Mouse (Mus musculus) hindbrain, embryonic 10.5 days (tissue): ENCODE results near the gene Ier5. TPM values are rescaled to one million over a fixed set of nuclear protein-coding genes. Genes with fewer than 3 reads are reported as not detected.

Source experiments
- DNase-seq: peaks from one replicate; pipeline ENCODE4 v3.0.0-alpha.2; 2017; ENCODE audit warnings: low spot score
- H3K27ac ChIP-seq: fragments of 300-500 bp; sonication (generic); 2 replicates; pipeline ENCODE4 v1.5.1; 2016; ENCODE audit warnings: mild to moderate bottlenecking, moderate library complexity
- H3K27me3 ChIP-seq: fragments of 300-500 bp; sonication (generic); 2 replicates; pipeline ENCODE4 v1.6.1; 2016; ENCODE audit warnings: mild to moderate bottlenecking; ENCODE audit not compliant: poor library complexity, insufficient read depth, severe bottlenecking
- H3K36me3 ChIP-seq: fragments of 300-500 bp; sonication (generic); 2 replicates; pipeline ENCODE4 v1.6.1; 2016; ENCODE audit warnings: mild to moderate bottlenecking, moderate library complexity
- H3K4me1 ChIP-seq: fragments of 300-500 bp; sonication (generic); replicated peaks from 2 replicates; pipeline ENCODE4 v1.6.1; 2016; ENCODE audit warnings: mild to moderate bottlenecking
- H3K4me3 ChIP-seq: fragments of 300-500 bp; sonication (generic); 2 replicates; pipeline ENCODE4 v1.5.1; 2016; ENCODE audit warnings: mild to moderate bottlenecking, moderate library complexity
- H3K9me3 ChIP-seq: fragments of 300-500 bp; sonication (generic); 2 replicates; pipeline ENCODE4 v1.6.1; 2016; ENCODE audit warnings: mild to moderate bottlenecking, moderate library complexity
- WGBS: fragments of 180-500 bp; shearing (Covaris S2); methylation state at CpG from one replicate; pipeline ENCODE4 v1.1.7; 2016; 5-methylcytosine and 5-hydroxymethylcytosine counted together
- polyA plus RNA-seq: library from polyadenylated mRNA; unstranded; fragments of >200 nt; fragmentation: Nextera tagmentation; extraction: Ambion mirVana; gene quantifications from 2 replicates; pipeline ENCODE4 v1.2.1, GENCODE M21; 2016

Gene Ier5
- polyA plus RNA-seq, 1 experiment from 2014 or later = 7.0 TPM

DNA sequence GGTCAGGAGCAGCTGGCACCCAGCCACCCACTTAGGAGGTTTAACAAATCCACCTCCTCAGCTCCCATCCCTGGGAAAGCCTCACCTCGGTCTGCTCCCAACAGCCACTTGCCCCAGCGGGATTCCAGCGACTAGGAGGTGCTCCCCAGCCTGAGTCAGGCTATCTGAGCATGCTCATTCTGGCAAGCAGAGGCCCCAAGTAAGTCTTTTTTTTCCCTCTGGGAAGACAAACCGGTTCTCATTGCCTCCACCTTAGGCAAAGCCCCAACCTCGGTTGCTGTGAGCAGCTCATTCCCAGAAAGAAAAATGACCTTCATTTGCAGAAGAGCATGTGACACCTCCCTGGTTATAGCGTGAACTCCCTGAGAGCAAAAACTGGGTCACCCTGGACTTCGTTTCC is 29.7 kb downstream of the Ier5 start:
- Histone ChIP-seq H3K27ac (no peak overlapping the region), H3K27me3 (peaks cover 26% of the 10 kb centered on the region), H3K9me3 (no peaks in the 10 kb centered on the region), H3K36me3 (no peaks in the 10 kb centered on the region), H3K4me3 (no peak overlapping the region), H3K4me1 (peaks cover 55% of the 10 kb centered on the region)
- 55% methylated on average over 7 of the region's 7 CpGs for WGBS
- no peak for DNase-seq

DNA sequence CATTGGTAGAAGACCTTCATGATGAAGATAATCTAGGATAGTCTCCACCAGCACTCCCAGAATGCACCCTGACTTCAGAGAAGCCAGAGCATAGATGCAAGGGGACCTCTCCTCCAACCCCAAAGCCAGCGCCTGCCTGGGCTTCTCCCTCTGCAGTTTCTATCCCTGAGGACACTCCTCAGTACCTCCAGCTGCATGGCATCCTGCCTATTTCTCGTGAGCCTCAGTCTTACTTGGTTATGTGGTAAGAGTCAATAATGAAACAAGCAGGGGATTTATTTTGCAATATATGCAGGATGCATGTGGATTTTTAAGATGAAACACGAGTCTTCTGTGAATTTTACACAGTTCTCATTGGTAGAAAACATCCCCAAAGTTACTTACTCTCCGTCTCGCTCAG is 33.2 kb downstream of the Ier5 start:
- Histone ChIP-seq H3K9me3 (no peaks in the 10 kb centered on the region), H3K27me3 (peaks cover 15% of the 10 kb centered on the region), H3K27ac (no peak overlapping the region), H3K4me1 (peaks cover 36% of the 10 kb centered on the region), H3K4me3 (no peak overlapping the region), H3K36me3 (no peaks in the 10 kb centered on the region)
- DNase-seq = no peak
- WGBS = 85% methylated on average over 5 of the region's 5 CpGs

DNA sequence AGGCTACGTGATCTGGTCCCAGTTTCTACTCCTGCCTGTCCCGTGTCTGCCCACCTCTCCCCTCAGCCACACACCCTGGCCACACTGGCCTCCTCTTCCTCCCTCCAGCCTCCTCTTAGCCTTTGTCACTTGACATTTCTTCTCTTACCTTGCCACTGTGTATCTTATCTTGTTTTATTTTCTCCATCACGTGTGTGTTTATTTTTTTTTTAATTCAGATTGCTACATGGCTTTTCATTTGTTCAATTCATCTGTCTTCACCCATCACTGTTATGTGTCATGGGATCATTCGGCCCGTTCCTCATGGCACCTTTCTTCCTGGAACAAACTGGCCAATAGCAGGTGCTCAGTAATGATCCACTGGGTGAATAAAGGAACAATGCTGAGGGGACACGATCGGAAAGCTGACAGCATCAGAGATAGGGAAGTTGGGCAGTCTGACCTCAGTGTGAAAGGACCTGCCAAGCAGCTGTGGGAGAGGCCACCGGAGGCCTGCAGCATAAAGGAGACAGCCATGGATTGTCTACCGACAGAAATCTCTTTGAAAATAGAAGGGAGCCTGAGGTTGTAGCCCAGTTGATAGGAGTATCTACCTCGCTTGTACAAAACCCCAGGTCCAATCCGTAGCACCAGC is 34.3 kb downstream of the Ier5 start:
- H3K9me3 ChIP-seq = no peaks in the 10 kb centered on the region
- no peak for DNase-seq
- H3K27me3 ChIP-seq = peaks cover 18% of the 10 kb centered on the region
- H3K4me1 ChIP-seq = peaks cover 29% of the 10 kb centered on the region
- H3K36me3 ChIP-seq = no peaks in the 10 kb centered on the region
- 71% methylated on average over 11 of the region's 11 CpGs for WGBS
- no peak overlapping the region for H3K4me3 ChIP-seq
- H3K27ac ChIP-seq = peak overlapping the region; percentile 59; the same call in 1 of the 2 replicates

DNA sequence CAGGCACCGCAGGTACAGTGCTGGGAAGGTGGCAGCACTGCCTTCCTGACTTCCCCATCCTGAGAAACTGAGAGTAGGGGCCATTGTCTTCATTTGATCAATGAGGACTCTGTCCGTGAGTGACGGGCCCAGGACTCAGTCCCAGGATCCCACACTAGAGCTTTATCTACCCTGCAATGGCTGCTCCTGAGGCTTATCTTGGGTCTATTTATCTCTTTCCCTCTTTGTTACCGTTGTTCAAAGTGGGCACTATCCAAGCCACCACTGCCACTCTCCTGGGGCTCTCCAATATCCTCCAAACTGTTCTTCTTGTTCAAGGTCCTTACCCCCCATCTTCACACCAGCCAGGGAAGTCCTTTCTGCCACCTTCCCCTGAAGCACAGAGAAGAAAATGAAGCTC is 34.8 kb downstream of the Ier5 start:
- H3K27ac ChIP-seq = peak overlapping the region; percentile 59

DNA sequence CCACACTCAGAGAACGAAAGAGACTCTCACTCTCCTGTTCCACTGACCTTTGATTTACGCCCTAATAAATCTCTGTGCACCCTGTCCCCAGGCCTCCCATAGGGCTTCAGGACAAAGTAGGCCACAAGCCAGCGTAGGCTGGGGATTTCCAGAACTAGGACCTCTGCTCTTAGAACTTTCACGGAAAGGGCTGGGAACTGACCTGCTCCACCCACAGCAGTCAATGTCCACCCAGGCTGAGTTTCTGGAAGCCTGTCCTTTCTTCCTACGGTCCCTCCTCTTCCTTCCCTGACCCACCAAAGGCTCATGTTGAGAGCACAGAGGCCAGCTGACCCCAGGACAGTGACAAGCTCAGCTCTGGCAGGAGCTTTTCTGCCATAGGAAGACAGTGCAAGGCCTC is 35.3 kb downstream of the Ier5 start:
- no peak for DNase-seq
- Histone ChIP-seq H3K4me1 (peaks cover 33% of the 10 kb centered on the region), H3K27me3 (peaks cover 18% of the 10 kb centered on the region), H3K9me3 (no peaks in the 10 kb centered on the region), H3K4me3 (no peak overlapping the region), H3K36me3 (no peaks in the 10 kb centered on the region), H3K27ac (peak overlapping the region; percentile 59)
- 90% methylated on average over 5 of the region's 5 CpGs for WGBS

More for the DNA sequence above, 34.8 kb downstream of the Ier5 start:
- Histone ChIP-seq H3K4me3 (no peak overlapping the region), H3K36me3 (no peaks in the 10 kb centered on the region), H3K27me3 (peaks cover 18% of the 10 kb centered on the region), H3K9me3 (no peaks in the 10 kb centered on the region), H3K4me1 (peaks cover 29% of the 10 kb centered on the region)
- 64% methylated on average over 4 of the region's 4 CpGs for WGBS
- no peak for DNase-seq

DNA sequence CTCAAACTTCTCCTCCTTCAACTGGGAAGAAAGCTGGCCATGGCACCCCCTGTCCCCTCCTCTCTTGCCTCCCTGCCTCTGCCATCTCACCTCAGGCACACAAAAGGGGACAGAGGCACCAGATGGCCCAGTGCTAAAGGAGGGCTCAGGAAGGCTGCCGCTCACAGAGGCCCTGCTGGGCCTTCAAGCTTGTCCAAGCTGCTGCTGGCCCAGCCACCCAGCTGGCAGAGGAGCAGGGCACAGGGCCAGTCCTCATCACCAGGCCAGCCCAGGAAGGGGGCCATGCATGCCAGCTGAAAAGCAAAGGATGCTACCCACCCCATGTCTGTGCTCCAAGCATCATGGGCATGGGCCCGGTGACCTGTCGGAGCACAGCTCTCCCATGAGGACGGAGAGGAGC is 36.5 kb downstream of the Ier5 start:
- Histone ChIP-seq H3K27me3 (peaks cover 18% of the 10 kb centered on the region), H3K27ac (peak overlapping the region; percentile 67; the same call in 1 of the 2 replicates), H3K9me3 (no peaks in the 10 kb centered on the region), H3K4me3 (no peak overlapping the region), H3K4me1 (peaks cover 37% of the 10 kb centered on the region), H3K36me3 (no peaks in the 10 kb centered on the region)
- 88% methylated on average over 4 of the region's 4 CpGs for WGBS
- DNase-seq = no peak

DNA sequence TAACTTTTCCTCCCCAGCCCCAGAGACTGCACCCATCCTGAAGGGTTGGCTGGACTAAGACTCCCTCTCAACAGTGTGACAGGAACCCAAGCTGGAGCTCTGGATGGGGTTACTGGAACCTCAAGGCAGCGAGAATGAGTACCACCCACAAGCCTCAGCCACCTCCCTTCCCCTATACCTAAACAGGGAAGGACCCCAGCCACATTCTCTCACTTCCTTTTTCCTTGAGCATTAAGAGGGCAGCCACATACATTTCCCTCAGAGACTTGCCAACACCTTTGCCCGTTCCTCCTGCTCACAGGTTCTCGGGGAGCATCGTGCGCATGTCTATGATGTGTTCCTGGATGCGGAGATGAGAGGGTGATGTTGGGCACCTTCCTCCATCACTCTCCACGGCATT is 37.4 kb downstream of the Ier5 start:
- Histone ChIP-seq H3K36me3 (no peaks in the 10 kb centered on the region), H3K9me3 (no peaks in the 10 kb centered on the region), H3K27ac (peak overlapping the region; percentile 67), H3K4me3 (no peak overlapping the region), H3K4me1 (peaks cover 38% of the 10 kb centered on the region), H3K27me3 (peaks cover 18% of the 10 kb centered on the region)
- DNase-seq = no peak
- 90% methylated on average over 7 of the region's 7 CpGs for WGBS

DNA sequence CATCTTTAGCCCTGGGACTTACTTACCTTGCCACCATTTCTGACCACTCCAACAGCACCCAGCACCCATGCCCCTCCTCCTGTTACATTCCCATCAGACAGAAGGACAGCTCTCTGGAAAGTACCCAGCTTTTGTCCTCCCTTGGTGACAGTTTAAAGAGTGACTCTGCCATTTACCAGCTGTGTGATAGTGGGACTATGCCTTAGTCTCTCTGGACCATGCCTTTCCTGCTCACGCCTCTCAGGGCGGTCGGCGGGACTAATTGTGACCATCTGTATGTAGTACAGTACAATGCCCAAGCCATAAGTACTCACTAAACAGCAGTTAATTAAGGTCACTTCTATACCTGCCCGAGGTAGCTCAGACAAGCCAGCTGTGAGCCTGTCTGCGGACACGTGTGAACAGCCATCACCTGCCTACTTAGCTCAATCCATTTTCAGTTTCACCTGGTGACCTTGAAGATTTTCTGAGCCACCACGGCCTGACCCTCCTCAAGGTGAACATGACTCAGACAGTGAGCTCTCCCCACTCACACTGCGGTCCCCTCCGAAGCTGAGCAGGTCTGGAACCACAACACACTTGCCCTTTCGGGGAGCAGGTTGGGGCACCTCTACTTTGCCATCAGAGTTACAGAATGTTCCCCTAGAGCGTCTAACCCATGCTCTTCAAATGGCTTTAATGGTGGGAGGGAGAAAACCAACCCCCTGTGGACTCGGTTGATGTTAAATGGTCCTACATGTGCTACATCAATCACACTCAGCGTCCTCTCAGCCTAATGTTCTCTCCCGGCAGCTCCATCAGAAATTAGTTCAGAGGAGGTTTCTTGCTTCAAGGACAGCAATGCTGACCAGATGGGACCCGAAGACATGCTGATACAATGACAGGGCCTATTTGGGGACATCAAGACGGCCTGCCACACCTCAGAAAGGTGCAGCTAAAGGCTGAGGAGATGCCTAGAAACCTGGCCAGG is 38.3 kb downstream of the Ier5 start:
- no peak for DNase-seq
- Histone ChIP-seq H3K36me3 (no peaks in the 10 kb centered on the region), H3K4me3 (no peak overlapping the region), H3K27ac (no peak overlapping the region), H3K27me3 (peaks cover 18% of the 10 kb centered on the region), H3K9me3 (no peaks in the 10 kb centered on the region), H3K4me1 (peaks cover 41% of the 10 kb centered on the region)
- WGBS = 84% methylated on average over 17 of the region's 17 CpGs

DNA sequence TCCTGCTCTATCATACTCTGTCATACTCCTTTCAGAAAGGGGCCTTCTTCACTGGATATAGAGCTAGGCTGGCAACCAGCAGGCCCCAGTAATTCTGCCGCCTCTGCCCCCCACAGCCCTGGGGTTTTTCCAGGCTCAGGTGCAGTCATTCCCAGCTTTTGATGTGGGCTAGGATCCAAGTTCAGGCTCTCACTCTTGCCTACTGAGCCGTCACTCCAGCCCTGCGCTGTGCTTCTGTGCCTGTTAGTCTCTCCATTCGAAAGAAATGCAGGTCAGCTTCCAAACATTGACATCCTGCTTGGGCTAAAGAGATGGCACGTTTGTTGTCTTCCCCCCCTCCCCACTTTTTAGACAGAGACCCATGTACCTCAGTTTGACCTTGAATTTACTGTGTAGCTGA is 39.2 kb downstream of the Ier5 start:
- H3K4me3 ChIP-seq = no peak overlapping the region
- peaks cover 18% of the 10 kb centered on the region for H3K27me3 ChIP-seq
- peaks cover 41% of the 10 kb centered on the region for H3K4me1 ChIP-seq
- DNase-seq = no peak
- 0 out of 2 replicates have a peak overlapping the region, but pooled peaks have one; percentile 1 for H3K27ac ChIP-seq
- H3K9me3 ChIP-seq = no peaks in the 10 kb centered on the region
- H3K36me3 ChIP-seq = no peaks in the 10 kb centered on the region
- WGBS = 70% methylated on average over 5 of the region's 5 CpGs

DNA sequence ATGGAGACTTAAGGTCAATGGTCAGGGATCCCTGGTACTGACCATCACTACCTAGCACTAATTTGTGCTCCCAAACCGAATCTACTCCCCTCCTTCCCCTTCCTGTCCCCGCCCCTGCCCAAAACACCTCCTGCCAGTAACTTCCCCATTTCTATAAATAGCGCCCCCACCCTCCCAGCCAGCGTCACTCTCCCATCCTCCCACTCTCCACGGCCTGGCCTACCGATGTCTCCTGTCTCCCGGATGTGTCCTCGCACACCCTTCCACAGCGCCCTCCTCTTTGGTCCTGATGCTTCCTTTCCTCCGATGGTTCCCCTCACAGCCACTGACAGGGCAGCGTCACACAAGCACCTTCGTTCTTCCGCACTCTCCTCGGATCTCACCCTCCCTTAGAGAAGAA is 39.9 kb downstream of the Ier5 start:
- Histone ChIP-seq H3K9me3 (no peaks in the 10 kb centered on the region), H3K4me3 (no peak overlapping the region), H3K36me3 (no peaks in the 10 kb centered on the region), H3K4me1 (peaks cover 41% of the 10 kb centered on the region), H3K27ac (peak overlapping the region; percentile 65), H3K27me3 (peaks cover 18% of the 10 kb centered on the region)
- DNase-seq = no peak
- 33% methylated on average over 14 of the region's 14 CpGs for WGBS

DNA sequence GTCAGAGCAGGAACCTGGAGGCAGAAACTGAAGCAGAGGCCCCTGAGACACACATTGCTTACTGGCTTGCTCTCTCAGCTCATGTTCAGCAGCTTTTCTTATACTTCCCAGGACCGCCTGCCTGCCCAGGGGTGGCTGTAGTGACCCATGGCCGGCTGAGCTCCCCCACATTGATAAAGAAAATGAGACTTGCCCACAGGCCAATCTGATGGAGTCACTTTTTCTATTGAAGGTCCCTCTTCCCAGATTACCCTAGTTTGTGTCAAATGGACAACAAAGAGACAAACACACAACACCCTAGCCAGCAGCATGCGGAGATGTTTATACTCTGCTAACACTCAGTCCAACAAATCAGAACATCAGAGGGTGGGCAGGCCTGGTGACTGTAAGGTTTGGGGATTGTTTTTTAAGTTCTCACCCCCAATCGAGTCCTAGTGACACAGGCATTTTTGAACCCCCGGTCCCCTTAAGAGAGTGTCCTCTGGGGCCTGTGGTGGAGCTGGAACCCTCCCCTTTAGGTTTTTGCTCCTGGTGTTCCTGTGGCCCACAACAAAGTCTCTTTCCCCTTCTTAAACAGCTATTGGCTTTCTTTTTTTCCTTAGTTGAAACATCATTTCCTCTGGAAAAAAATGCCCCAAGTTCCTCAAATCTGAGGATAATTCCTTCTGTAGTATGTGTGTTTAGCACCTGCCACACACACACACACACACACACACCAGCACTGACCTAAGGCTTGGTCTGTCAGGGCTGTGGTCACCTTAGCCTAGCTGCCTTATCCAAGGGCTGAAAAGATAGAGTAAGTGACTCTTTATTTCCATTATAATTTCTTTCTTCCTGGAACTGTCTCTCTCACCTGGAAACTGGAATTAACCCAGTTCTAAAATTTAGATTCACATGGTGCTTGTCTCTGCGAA is 41.1 kb downstream of the Ier5 start:
- 0 out of 2 replicates have a peak overlapping the region, but pooled peaks have one; percentile 65 for H3K27ac ChIP-seq
- no peak for DNase-seq
- WGBS = 74% methylated on average over 6 of the region's 6 CpGs
- peaks cover 18% of the 10 kb centered on the region for H3K27me3 ChIP-seq
- no peaks in the 10 kb centered on the region for H3K36me3 ChIP-seq
- H3K9me3 ChIP-seq = no peaks in the 10 kb centered on the region
- no peak overlapping the region for H3K4me3 ChIP-seq
- peaks cover 39% of the 10 kb centered on the region for H3K4me1 ChIP-seq

DNA sequence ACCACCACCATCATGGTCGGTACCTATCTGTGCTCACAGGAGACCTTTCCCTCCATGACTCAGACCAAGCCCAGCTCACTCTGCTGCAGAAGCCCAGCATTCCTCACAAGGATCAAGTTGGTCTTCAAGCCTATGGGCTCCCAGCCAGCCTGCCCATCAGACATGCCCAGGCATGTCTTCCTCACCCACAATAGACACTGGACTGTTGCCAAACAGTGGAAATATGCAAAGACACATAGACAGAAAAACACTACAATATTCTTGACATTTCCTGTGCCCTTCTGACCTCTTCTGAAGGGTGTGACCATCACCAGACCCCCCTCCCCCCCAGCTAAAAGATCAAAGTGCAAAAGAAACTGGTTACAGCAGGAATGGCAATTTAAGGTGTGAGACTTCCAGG is 43.3 kb downstream of the Ier5 start:
- H3K27me3 ChIP-seq = 0 out of 2 replicates have a peak, but pooled peaks cover 6% of the 10 kb centered on the region
- H3K4me3 ChIP-seq = no peak overlapping the region
- DNase-seq = no peak
- no peaks in the 10 kb centered on the region for H3K9me3 ChIP-seq
- peak overlapping the region; percentile 9; the same call in 1 of the 2 replicates for H3K27ac ChIP-seq
- H3K36me3 ChIP-seq = no peaks in the 10 kb centered on the region
- WGBS = 95% methylated on average over 1 of the region's 1 CpGs
- peaks cover 54% of the 10 kb centered on the region for H3K4me1 ChIP-seq
